Mouse (Mus musculus) olfactory bulb, adult 2 months (tissue): ENCODE data around the gene Prn. TPM values are rescaled to one million over a fixed set of nuclear protein-coding genes. Genes with fewer than 3 reads are reported as not detected.

Experiments
- H3K27ac ChIP-seq: fragments of 200-500 bp; 2 replicates; pipeline ENCODE4 v1.5.1; 2012; ENCODE audit warnings: low read depth, low read length; ENCODE audit not compliant: insufficient read depth
- H3K4me1 ChIP-seq: fragments of 200-500 bp; 2 replicates; pipeline ENCODE4 v1.6.1; 2012; ENCODE audit warnings: low read length; ENCODE audit not compliant: control insufficient read depth, insufficient read depth
- H3K4me3 ChIP-seq: fragments of 200-500 bp; 2 replicates; pipeline ENCODE4 v1.5.1; 2012; ENCODE audit warnings: mild to moderate bottlenecking, low read depth, low read length, moderate library complexity; ENCODE audit not compliant: insufficient read depth
- CTCF ChIP-seq: fragments of 200-500 bp; IDR thresholded peaks from 2 replicates; pipeline ENCODE4 v1.5.1; 2012; ENCODE audit warnings: low read depth, mild to moderate bottlenecking, low read length, moderate library complexity; ENCODE audit not compliant: insufficient read depth
- POLR2A ChIP-seq: fragments of 200-500 bp; IDR thresholded peaks from 2 replicates; pipeline ENCODE4 v1.6.1; 2012; ENCODE audit warnings: mild to moderate bottlenecking, low read depth, low read length, moderate library complexity; ENCODE audit not compliant: insufficient read depth
- WGBS: fragments of 180-500 bp; shearing (Covaris S2); methylation state at CpG from one replicate; pipeline ENCODE4 v1.1.7; 2018; 5-methylcytosine and 5-hydroxymethylcytosine counted together
- polyA plus RNA-seq: library from polyadenylated mRNA; stranded (reverse); fragments of >200 nt; gene quantifications from 2 replicates; pipeline ENCODE4 v1.2.4, GENCODE M21; 2012; ENCODE audit warnings: low replicate concordance; ENCODE audit not compliant: missing spikeins, insufficient read depth, insufficient read length

Prn gene
- polyA plus RNA-seq, result not detected in 2 replicates

DNA sequence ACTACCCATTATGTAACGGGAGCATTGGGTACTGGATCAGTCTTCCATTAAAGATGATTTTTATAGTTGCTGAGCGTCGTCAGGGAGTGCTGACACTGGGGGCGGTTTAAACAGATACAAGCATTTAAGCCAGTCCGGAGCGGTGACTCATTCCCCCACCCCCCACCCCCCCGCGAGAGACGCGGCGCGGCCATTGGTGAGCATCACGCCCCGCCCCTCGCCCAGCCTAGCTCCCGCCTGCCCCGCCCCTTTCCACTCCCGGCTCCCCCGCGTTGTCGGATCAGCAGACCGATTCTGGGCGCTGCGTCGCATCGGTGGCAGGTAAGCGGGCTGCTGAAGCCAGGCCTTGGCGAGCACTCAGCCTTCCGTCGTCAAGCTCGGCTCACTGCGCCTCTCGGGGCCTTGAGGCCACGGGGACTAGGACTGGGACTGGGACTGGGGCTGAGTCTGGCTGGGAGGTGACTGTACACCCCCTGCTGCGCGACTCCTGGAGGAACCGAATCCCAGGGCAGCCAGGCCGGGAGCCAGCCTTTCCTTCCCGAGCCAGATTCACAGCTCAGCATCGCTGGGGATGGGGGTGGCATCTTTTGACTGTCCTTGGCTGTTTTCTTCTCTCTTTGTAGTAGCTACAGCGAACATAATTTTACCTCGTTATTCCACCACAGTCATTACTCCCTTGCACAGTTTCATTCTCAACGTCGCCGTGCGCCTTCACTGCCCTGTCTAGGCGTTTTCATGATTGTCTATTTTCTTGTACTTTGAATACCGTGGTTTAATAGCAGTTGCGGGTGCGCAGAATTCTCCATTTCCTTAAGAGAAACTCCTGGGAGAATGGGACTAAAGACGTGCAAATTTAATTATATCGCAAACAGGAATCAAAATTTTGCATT is at the start of gene Prn, which contains the start of gene Prnp:
Gene Prn (plus strand): TSS at position 275 of the 890 bp plus-strand sequence.
Gene Prnp (plus strand): TSS at position 246 of the 890 bp plus-strand sequence.
- peak within 1 kb of the TSS; percentile 97 for H3K27ac ChIP-seq
- no peak for TF ChIP-seq CTCF
- peak; percentile 76; the same call in 1 of the 2 replicates for TF ChIP-seq POLR2A
- H3K4me3 ChIP-seq, result peak within 1 kb of the TSS; percentile 74
- 2% methylated on average over 52 of the region's 52 CpGs for WGBS
- peaks cover 8% of the 10 kb centered on the region for H3K4me1 ChIP-seq

DNA sequence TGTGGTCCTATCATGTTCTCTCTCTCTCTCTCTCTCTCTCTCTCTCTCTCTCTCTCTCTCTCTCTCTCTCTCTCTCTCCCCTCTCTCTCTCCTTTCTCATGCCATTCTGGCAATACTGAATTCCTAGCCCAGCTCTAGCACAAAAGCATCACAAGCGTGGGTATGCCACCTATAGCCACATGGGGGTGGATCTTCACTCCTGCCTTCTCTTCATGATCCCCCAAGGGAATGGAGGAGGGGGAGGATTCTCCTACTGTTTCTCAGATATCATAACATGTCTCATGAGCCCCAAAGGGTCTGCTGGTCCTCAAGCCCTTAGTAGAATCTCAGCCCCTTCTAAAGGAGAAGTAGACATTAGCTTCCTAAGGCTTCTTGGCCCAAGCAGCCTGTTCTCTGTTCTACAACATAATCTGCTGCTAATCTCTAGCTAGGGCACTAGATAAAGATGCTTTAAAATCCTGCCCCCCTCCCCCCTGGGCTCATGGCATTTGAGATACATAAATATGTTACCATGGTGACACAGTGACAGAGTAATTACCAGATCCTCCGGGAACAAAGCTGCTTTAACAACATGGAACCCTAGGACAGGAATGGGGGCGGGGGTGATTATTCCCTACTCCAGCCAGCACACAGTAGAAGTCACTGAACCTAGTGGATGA is 47.0 kb upstream of the Prn start:
- no peak overlapping the region for H3K4me3 ChIP-seq
- WGBS, result 37% methylated on average over 3 of the region's 3 CpGs
- no peak for TF ChIP-seq POLR2A
- no peak for TF ChIP-seq CTCF
- H3K4me1 ChIP-seq, result peaks cover 10% of the 10 kb centered on the region
- 0 out of 2 replicates have a peak overlapping the region, but pooled peaks have one; percentile 13 for H3K27ac ChIP-seq

DNA sequence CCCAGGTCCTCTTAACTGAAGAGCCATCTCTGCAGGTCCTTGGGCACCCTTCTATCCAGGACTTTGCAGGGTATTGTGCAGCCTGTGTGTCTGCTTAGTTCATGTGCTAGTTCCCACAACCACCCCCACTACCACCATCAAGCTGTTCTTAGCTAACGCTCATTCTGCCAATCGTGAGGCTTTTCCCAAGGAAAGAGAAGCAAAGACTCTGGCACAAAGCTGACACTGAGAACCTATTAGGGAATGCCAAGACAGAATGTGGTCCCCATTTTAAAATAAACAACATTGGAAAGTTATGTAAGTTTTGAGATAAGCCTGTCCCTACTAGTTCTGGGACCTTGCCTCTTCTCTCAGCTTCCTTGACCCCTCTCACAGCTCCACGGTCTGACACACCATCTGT is 46.3 kb upstream of the Prn start:
- 56% methylated on average over 3 of the region's 3 CpGs for WGBS
- no peak overlapping the region for H3K4me3 ChIP-seq
- H3K27ac ChIP-seq, result no peak overlapping the region
- no peak for TF ChIP-seq CTCF
- TF ChIP-seq POLR2A, result no peak
- peaks cover 8% of the 10 kb centered on the region for H3K4me1 ChIP-seq

DNA sequence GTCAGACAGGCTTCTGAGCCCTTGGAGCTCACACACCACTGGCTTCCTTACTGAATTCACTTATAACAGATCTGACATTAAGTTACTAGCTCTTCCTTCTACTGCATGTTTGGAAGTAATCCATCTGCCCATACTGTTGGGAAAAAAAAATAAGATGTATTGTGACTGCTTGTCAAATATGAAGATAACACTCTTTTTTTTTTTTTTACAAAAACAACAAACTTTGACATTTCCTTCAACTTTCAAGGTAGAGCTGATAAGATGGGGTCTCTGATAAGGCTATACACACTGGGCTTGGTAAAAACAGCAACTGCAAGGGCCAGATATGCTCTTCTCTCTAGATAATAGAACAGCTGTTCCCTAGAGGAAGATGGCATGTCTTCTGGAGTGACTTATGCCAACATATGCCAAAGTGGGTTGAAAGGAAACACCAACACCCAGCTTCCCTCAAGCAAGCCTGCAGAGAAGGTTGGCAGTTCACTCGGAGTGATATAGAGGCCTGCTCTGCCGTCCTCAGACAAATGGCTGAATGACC is 45.4 kb upstream of the Prn start:
- 86% methylated on average over 2 of the region's 2 CpGs for WGBS
- TF ChIP-seq CTCF, result no peak
- no peak for TF ChIP-seq POLR2A
- Histone ChIP-seq H3K27ac (no peak overlapping the region), H3K4me1 (peaks cover 7% of the 10 kb centered on the region), H3K4me3 (no peak overlapping the region)

DNA sequence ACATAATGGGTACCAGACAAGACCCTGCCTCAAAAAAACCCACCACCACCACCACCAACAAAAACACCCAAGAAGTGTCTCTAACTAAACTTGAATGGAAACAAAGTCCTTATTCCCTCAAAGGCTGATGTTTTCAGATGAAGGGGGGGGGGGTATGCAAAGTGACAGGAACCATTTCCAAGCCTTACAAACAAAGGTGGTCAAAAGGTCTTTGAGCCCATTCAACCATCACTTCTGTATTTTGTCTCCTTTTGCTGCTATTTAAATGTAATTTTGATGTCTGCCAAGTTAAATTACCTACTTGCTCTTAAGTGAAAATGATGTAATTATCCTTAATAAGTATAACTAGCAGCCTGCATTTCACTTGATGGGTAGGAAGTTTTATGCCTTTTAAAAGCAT is 43.1 kb upstream of the Prn start:
- no peak overlapping the region for H3K27ac ChIP-seq
- H3K4me3 ChIP-seq, result no peak overlapping the region
- TF ChIP-seq CTCF, result no peak
- no peak for TF ChIP-seq POLR2A
- peaks cover 7% of the 10 kb centered on the region for H3K4me1 ChIP-seq

DNA sequence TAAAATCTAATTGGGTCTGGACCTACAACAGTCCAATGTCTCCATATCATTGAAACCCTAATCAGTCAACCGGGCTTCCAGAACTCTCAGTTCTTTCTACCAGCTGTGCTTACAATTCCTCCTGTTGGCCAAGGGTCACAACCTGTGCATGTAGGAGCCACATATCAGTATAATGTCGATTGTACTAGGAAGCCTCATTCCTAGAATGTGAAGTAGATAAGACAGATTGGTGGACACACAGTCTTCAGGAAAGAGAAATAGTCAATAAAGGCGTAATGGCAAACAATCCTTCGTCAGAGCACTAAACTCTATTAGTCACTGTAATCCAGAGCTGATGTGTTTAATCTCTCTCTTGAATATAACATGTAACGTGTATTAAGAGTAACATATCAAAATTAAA is 40.8 kb upstream of the Prn start:
- WGBS, result 95% methylated on average over 5 of the region's 5 CpGs
- H3K4me3 ChIP-seq, result no peak overlapping the region
- no peak overlapping the region for H3K27ac ChIP-seq
- H3K4me1 ChIP-seq, result no peaks in the 10 kb centered on the region
- no peak for TF ChIP-seq CTCF
- TF ChIP-seq POLR2A, result no peak

DNA sequence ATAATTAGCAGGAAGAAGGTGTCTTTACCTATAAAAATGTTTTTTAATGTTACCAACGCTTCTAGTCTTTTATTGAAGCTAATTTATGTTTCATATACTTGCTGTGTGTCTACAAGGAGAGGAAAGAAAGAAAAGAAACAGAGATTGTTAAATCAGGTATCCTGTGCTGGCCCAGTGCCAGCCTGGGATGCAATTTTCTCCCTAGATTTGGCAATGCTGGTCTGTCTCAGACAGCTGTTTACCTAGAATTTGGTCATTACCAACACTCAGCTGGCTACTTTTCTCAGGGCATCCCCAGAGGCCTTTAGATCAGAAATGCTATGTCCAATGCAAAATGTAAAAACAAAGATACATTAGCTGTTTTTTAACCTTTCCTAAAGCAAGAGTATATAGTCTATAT is 36.4 kb upstream of the Prn start:
- no peak overlapping the region for H3K4me3 ChIP-seq
- no peak for TF ChIP-seq POLR2A
- TF ChIP-seq CTCF, result no peak
- no peak overlapping the region for H3K27ac ChIP-seq
- WGBS, result 85% methylated on average over 1 of the region's 1 CpGs
- no peaks in the 10 kb centered on the region for H3K4me1 ChIP-seq

DNA sequence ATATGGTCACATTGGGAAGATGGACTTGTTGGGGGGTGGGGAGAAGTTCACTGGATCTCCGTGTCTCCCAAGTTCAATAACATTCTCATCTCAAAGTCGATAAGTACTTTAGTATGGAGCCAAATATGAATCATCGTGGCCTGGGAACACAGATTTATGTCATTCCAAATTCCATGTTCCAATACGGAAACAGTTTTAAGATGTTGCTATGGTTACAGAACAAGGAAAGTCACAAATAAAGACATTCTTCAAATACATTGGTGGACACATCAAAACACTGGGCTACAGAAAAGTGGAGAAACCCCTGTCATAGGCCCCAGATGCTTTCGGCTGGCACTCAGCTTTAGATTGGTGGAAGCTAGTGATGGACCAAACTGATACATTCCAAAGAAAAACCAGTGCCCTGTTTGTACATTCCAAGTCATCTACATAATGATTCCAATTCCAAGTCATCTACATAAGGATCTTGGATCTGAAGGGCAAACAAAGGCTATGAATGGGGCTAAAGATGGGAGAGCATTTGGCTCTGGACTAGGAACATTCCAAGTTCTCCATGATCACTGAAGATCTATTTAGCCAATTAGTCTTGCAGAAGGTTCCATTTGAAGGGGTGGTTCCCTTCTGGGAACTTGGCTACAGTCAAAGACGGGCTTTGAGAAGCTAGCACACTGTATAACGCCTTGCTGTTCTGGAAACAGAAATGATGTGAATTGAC is 33.0 kb upstream of the Prn start:
- H3K4me3 ChIP-seq, result no peak overlapping the region
- no peak overlapping the region for H3K27ac ChIP-seq
- H3K4me1 ChIP-seq, result no peaks in the 10 kb centered on the region
- 90% methylated on average over 7 of the region's 7 CpGs for WGBS
- no peak for TF ChIP-seq POLR2A
- no peak for TF ChIP-seq CTCF
